Mouse (Mus musculus) thymus, adult 18-20 months (tissue): ENCODE results near the gene Galnt14.

Experiments used
- DNase-seq, 2 experiments: peaks; one replicate each; pipeline ENCODE4 v3.0.0; 2022; ENCODE audit warnings: mixed read lengths in 2 of 2

Galnt14 gene

GRCm38 (mm10) chr17:73568204-73568603 is 142.0 kb downstream of the Galnt14 start:
- DNase-seq = no peak

GRCm38 (mm10) chr17:73561149-73561548 is 149.1 kb downstream of the Galnt14 start:
- DNase-seq = no peak

GRCm38 (mm10) chr17:73560208-73560784 is 150.0 kb downstream of the Galnt14 start:
- DNase-seq = no peak

DNA sequence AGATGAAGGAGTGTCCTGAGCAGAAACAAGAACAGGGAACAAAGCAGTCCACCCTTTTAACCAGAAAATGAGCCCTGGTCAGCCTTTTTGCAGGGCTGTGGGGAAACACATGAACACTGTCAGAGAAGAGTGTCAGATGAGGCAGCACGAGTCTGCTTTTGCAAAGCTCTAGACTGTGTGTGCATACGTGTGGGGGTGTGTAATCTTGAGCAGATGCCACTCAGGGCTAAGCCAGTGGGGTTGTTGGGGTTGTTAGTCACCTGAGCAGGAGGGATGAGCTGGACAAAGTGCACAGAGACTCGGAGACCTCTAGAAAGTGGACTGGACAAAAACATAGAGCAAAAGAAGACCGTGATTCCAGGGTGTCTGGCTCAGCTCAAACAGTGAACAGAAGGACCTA is 150.8 kb downstream of the Galnt14 start:
- no peak for DNase-seq

DNA sequence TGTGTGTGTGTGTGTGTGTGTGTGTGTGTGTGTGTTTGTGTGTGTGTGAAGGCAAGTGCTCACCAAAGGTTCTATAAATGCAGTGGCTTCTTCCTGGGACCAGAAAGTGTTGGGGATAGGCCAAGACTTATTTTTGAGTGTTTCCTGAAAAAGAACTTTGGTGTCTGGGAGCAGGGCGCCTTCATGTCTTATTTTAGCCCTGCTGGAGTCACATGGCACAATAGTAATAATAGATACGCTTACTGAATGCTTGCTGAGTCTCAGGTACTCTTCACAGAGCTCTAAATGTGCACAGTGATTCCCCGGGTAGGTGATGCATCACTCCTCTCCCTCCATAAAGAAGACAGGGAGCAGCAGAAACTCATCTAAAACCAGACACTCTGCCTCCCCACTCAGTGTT is 153.2 kb downstream of the Galnt14 start:
- DNase-seq = no peak

DNA sequence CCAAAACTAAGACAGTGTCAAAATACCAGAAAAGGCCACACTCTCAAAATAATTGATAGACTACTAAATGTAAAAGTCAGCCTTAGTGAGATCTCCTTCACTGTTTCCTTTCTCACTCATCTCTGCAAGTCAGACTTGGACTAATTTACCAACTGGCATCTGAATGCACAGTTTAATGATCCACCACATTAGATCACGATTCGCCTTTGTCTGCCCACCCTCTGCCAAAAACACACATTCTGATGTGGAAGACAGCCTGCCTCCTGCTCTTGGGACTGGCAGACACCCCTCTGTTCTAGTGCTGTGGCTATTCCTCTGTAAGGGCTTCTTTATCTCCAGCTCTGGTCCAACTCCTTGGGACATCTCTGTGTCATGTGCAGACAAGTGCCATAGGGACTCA is 153.8 kb downstream of the Galnt14 start:
- DNase-seq = no peak

DNA sequence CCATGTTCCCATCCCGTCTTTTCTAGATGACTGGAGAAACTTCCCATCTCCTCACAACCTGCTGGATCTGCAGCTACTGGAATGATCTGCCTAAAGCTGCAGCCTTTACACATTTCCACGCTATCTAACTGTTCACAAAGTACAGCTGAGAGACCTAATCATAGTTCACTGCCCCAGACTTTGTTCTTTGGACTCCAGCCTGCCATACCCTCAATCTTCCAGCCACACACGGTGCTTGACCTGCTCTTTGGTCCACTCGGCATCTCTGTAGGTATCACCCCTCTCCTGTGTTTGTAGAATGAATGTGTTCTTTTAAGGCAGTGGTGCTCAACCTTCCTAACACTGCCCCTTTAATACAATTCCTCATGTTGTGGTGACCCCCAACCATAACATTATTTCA is 155.6 kb downstream of the Galnt14 start:
- no peak for DNase-seq

GRCm38 (mm10) chr17:73548783-73549566 is 161.3 kb downstream of the Galnt14 start:
- no peak for DNase-seq

DNA sequence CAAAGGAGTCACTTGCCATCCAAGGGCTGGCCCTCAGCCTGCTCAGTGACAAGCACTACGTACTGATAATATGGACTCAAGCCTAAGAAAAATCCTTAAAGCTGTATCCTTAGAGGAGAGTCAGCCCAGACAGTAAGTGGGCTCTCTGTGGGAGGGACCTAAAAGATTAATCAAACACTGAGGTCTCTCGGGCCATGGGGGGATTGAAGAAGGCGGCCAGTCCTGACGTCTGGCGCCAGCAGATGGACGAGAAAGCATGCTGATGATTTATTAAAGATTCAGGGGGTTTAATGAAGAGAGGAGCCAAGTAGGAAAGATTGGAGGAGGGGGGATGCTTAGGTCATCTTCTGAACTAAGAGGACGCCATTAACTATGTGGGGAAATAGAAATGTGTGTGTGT is 162.1 kb downstream of the Galnt14 start:
- no peak for DNase-seq

- no peak for DNase-seq
These were observed 162.8 kb downstream of the Galnt14 start for GRCm38 (mm10) chr17:73547483-73547882.

DNA sequence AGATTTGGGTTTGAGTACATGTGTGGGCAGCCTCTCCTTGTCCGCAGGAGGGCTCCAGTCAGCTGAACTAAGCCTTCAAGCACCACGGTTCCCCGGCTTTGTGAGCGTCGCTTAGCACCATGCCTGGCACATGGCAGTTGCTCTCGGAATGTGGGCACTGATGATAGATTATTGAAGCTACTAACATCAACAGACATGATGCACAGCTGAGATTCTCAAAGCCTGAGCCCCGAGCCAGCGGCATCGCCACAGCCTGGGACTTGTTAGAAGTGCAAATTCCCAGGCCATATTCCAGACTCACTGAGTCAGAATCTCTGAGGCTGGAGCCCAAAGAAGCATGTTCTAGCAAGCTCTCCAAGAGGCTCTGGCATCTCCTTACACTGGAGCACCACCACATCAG is 168.3 kb downstream of the Galnt14 start:
- DNase-seq = no peak

DNA sequence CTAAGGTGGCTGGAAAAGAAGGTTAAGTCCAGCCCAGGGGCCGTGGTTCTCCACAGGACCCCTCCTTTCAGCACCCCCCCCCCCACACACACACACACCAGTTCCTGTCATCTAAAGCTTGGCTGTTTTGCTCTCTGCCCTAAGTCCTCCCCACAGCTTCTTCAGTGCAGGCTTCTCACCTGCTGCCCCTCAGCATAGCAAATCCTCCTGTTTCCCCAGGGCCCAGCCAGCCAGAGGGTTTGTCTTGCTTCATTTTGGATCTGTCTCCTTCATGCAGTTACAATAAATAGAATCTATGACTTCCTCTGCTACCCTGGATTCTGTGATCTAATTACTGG is 169.1 kb downstream of the Galnt14 start:
- DNase-seq = no peak

GRCm38 (mm10) chr17:73540409-73541232 is 169.6 kb downstream of the Galnt14 start:
- no peak for DNase-seq

DNA sequence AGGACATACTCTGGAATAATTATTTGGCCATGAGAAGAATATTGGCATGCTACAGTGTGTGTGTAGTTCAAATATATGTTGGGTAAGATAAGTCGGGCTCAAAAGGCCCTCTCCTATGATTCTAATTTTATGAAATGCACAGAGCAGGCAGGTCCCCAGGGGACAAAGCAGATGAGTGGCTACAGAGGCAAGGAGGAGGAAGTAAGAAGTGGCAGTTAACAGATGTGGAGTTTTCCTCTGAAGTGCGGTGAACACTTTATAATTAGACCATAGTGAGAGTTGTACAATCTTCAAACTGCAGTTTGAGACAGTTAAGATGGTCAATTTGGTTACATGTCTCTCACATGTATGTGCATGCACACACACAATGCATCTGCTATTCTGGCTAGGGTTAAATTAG is 178.4 kb downstream of the Galnt14 start:
- DNase-seq = no peak

- DNase-seq = no peak
These were observed 188.1 kb downstream of the Galnt14 start for GRCm38 (mm10) chr17:73522169-73522568.

DNA sequence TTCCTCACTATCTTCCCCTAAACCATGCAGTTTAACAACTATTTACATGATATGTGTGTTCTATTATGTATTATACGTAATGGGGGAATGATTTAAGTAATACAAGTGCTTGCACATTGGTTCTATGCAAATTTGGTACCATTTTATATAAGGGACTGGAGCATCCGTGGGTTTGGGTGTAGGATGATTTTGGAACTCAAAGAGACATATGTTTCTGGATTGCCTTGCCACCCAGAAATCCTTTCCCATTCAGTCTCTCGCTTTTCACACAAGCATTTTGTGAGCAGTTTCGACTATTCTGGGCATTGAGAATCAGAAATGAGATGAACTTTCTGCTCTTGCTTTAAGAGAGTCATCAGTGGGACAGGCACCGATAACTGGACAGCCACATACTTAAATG is 190.9 kb downstream of the Galnt14 start:
- DNase-seq = no peak

DNA sequence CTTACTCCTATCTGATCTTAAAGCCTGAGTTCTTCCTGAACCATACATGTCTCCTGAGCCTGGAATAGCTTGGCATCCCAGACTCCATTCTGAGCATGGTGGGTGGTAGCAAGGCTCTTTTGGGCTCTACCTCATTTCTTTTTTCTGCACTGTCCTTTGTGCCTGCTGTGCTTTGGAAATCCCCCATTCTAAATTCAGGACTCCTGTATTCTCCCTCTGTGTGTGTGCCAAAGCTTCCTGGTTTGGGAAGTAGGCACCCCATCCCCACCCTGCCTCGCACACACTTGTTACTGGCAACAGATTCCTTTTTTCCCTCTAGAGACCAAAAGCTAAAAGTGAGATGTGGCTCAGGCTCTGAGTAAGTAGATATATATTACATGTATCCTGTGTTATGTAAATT is 191.9 kb downstream of the Galnt14 start:
- no peak for DNase-seq

GRCm38 (mm10) chr17:73515506-73515905 is 194.7 kb downstream of the Galnt14 start:
- DNase-seq = no peak

DNA sequence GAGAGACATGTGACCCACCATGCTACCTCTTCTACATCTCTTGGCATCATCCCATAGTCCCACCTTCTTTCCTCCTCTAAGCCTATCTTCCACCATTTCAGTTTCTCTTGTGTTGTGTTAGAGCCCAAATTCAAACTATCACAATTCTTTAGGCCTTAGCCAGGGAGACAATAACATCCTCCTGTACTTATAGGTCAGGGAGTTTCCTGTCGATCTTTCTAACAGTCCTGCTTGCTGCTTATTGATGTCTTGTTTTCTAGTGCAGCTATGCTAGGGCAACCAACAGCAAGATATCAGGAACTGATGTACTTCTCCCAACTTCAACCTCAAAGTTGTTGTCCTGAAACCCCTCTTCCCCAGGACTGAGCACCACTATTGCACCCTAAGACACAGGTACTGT is 195.4 kb downstream of the Galnt14 start:
- no peak for DNase-seq

DNA sequence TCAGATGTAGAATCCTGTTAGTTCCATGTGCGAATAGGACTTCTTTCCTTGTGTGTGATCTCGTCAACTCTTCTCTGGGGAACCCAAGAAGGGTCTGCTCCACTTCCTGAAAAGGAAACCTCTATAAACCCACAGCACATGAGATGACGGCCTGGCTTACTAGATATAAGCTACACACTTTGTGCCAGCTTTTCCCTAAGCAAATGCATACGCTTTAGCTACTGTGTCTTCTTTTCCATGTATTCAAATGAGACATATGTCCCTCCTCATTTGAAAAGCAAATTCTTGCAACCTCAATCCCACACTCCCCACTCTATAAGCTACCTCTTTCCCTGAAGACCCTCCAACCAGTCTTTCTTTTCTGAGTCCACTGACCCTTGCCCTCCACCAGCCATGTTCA is 196.0 kb downstream of the Galnt14 start:
- no peak for DNase-seq

DNA sequence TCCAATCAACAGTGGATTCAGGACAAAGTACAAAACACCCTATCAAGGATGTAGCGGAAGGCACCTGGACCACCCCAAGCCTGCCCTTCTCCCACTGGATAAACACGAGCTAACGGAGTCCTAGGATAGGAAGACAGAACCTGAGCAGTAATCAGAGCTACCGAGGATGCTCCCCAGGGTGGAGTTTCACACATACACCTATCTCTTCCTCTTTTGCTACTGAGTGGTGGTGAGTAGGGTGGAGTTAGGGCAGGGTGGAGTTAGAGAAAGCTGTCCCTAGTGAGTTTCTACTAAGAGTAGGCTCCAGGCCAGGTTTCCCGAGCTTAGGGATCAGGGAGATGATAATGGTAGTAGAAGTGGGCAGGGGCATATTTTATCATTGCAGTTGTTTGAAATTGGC is 197.4 kb downstream of the Galnt14 start:
- no peak for DNase-seq

DNA sequence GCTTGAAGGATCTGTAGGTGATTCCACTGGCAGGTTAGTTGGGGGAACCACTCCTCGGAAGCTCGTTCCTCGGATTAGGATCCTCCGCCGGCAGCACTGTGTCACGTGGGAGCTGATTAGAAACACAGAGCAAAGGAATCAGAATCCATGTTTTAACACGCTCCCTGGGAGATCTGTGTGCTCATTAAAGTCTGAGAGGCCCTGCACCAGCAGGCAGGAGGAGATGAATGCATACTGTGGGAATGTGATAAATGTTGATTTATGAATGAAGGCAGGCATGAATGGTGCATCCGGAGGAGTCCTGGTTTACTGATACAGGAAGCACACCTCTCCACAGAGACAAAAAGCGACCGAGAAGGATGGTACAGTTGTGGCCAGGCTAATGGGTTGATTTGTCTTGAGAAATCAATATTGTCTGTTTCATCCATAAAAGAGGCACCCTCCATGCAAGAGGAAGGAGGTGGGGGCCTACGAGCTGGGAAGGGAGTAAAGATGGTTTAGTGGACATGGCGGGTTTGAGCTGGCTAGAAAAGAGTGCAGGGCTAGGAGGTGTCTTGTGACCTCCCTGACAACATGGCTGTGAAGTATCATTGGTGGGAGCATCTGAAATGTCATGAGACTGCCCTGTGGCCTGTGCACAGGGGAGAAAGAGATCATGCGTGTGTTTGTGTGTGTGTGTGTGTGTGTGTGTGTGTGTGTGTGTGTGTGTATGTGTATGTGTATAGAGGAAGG is 202.3 kb downstream of the Galnt14 start:
- no peak for DNase-seq

- no peak for DNase-seq
These were observed 206.1 kb downstream of the Galnt14 start for GRCm38 (mm10) chr17:73504111-73504510.
